Mouse (Mus musculus) midbrain, embryonic 12.5 days (tissue): Measurements from ENCODE around the gene Pigt. TPM values are rescaled to one million over a fixed set of nuclear protein-coding genes. Genes with fewer than 3 reads are reported as not detected.

Experiments used
- ATAC-seq: fragments of 200-750 bp; cut with Nextera tagmentation; 2 replicates; pipeline ENCODE4 v1.8.0; 2017; ENCODE audit warnings: low read depth, moderate TSS enrichment, moderate library complexity; ENCODE audit not compliant: low FRiP score
- H3K27ac ChIP-seq: fragments of 300-500 bp; sonication (generic); replicated peaks from 2 replicates; pipeline ENCODE4 v1.5.1; 2016; ENCODE audit warnings: mild to moderate bottlenecking
- H3K27me3 ChIP-seq: fragments of 300-500 bp; sonication (generic); 2 replicates; pipeline ENCODE4 v1.6.1; 2016; ENCODE audit warnings: mild to moderate bottlenecking
- H3K36me3 ChIP-seq: fragments of 300-500 bp; sonication (generic); 2 replicates; pipeline ENCODE4 v1.6.1; 2016
- H3K4me1 ChIP-seq: fragments of 300-500 bp; sonication (generic); 2 replicates; pipeline ENCODE4 v1.6.1; 2016
- H3K4me2 ChIP-seq: fragments of 300-500 bp; sonication (generic); replicated peaks from 2 replicates; pipeline ENCODE4 v1.6.1; 2016; ENCODE audit warnings: mild to moderate bottlenecking, moderate library complexity
- H3K4me3 ChIP-seq: fragments of 300-500 bp; sonication (generic); 2 replicates; pipeline ENCODE4 v1.5.1; 2016; ENCODE audit warnings: mild to moderate bottlenecking
- H3K9ac ChIP-seq: fragments of 300-500 bp; sonication (generic); replicated peaks from 2 replicates; pipeline ENCODE4 v1.6.1; 2016; ENCODE audit warnings: mild to moderate bottlenecking, moderate library complexity
- H3K9me3 ChIP-seq: fragments of 300-500 bp; sonication (generic); 2 replicates; pipeline ENCODE4 v1.6.1; 2016; ENCODE audit warnings: mild to moderate bottlenecking
- WGBS: fragments of 180-500 bp; shearing (Covaris S2); methylation state at CpG from one replicate; pipeline ENCODE4 v1.1.7; 2016; 5-methylcytosine and 5-hydroxymethylcytosine counted together
- polyA plus RNA-seq: library from polyadenylated mRNA; unstranded; fragments of >200 nt; fragmentation: Nextera tagmentation; extraction: Ambion mirVana; gene quantifications from 2 replicates; pipeline ENCODE4 v1.2.1, GENCODE M21; 2016

Gene Pigt
- polyA plus RNA-seq, 1 experiment from 2014 or later, result 46.2 TPM

- Histone ChIP-seq H3K27ac (no peak overlapping the region), H3K27me3 (0 out of 2 replicates have a peak, but pooled peaks cover 6% of the 10 kb centered on the region), H3K4me2 (no peak overlapping the region), H3K4me1 (peaks cover 10% of the 10 kb centered on the region), H3K9me3 (no peaks in the 10 kb centered on the region), H3K36me3 (no peaks in the 10 kb centered on the region), H3K9ac (no peak overlapping the region), H3K4me3 (no peak overlapping the region)
- no peak for ATAC-seq
- WGBS, result 91% methylated on average over 9 of the region's 9 CpGs
Observed at GRCm38 (mm10) chr2:164551502-164551901, 54.2 kb downstream of the Pigt start.

Other genes starting within 250 kb of the Pigt start
- not detected in 2 replicates for gene Svs3b, start 240.9 kb upstream of the Pigt start, polyA plus RNA-seq
- not detected in 2 replicates for gene Svs4, start 219.1 kb upstream of the Pigt start, polyA plus RNA-seq
- gene Svs3a, start 208.3 kb upstream of the Pigt start, polyA plus RNA-seq, result not detected in 2 replicates
- not detected in 2 replicates for gene Svs6, start 180.8 kb upstream of the Pigt start, polyA plus RNA-seq
- gene Svs5, start 164.8 kb upstream of the Pigt start, polyA plus RNA-seq, result not detected in 2 replicates
- gene Slpi, start 108.4 kb upstream of the Pigt start, polyA plus RNA-seq, result not detected in 2 replicates
- gene Rbpjl, start 94.4 kb upstream of the Pigt start, polyA plus RNA-seq, result 0.15 TPM in 1 of 2 replicates, not detected in the other
- 2.8 and 13.5 TPM in 2 replicates for gene Matn4, start 92.4 kb upstream of the Pigt start, polyA plus RNA-seq
- 10.5 and 11.3 TPM in 2 replicates for gene Sdc4, start 53.6 kb upstream of the Pigt start, polyA plus RNA-seq
- gene Sys1, start 40.6 kb upstream of the Pigt start, polyA plus RNA-seq, result 68.8 and 69.6 TPM in 2 replicates
- gene Gm20458, start 36.6 kb upstream of the Pigt start, polyA plus RNA-seq, result 3.8 and 6.9 TPM in 2 replicates
- 0.19 TPM in 1 of 2 replicates, not detected in the other for gene Trp53tg5, start 23.8 kb upstream of the Pigt start, polyA plus RNA-seq
- gene Dbndd2, start 11.4 kb upstream of the Pigt start, polyA plus RNA-seq, result 4.7 and 6.0 TPM in 2 replicates
- 15.3 and 16.4 TPM in 2 replicates for gene Wfdc2, start 64.9 kb downstream of the Pigt start, polyA plus RNA-seq
- gene Spint3, start 75.9 kb downstream of the Pigt start, polyA plus RNA-seq, result not detected in 2 replicates
- gene Wfdc6a, start 87.9 kb downstream of the Pigt start, polyA plus RNA-seq, result not detected in 2 replicates
- not detected in 2 replicates for gene Eppin, start 96.1 kb downstream of the Pigt start, polyA plus RNA-seq
- not detected in 2 replicates for gene Wfdc6b, start 116.0 kb downstream of the Pigt start, polyA plus RNA-seq
- not detected in 2 replicates for gene Wfdc8, start 116.1 kb downstream of the Pigt start, polyA plus RNA-seq
- gene Wfdc16, start 141.3 kb downstream of the Pigt start, polyA plus RNA-seq, result not detected in 2 replicates
- not detected in 2 replicates for gene Wfdc10, start 158.5 kb downstream of the Pigt start, polyA plus RNA-seq
- gene Wfdc9, start 159.1 kb downstream of the Pigt start, polyA plus RNA-seq, result not detected in 2 replicates
- gene Wfdc11, start 176.6 kb downstream of the Pigt start, polyA plus RNA-seq, result not detected in 2 replicates
- not detected in 2 replicates for gene Wfdc13, start 187.6 kb downstream of the Pigt start, polyA plus RNA-seq
- gene Spint4, start 201.0 kb downstream of the Pigt start, polyA plus RNA-seq, result not detected in 2 replicates
- gene Spint5, start 217.8 kb downstream of the Pigt start, polyA plus RNA-seq, result not detected in 2 replicates
- gene Wfdc3, start 248.4 kb downstream of the Pigt start, polyA plus RNA-seq, result 0.93 and 1.1 TPM in 2 replicates
- gene Dnttip1, start 248.5 kb downstream of the Pigt start, polyA plus RNA-seq, result 87.6 and 90.0 TPM in 2 replicates